Mouse (Mus musculus) liver, embryonic 15.5 days (tissue): Measurements from ENCODE around the gene Lrrc28. TPM values are rescaled to one million over a fixed set of nuclear protein-coding genes. Genes with fewer than 3 reads are reported as not detected.

Experiments used
- ATAC-seq: fragments of 200-750 bp; cut with Nextera tagmentation; 2 replicates; pipeline ENCODE4 v1.8.0; 2017; ENCODE audit warnings: moderate number of reproducible peaks, mild to moderate bottlenecking, moderate library complexity; ENCODE audit not compliant: insufficient read depth
- H3K27ac ChIP-seq: fragments of 300-500 bp; sonication (generic); replicated peaks from 2 replicates; pipeline ENCODE4 v1.5.1; 2015; ENCODE audit warnings: mild to moderate bottlenecking, inconsistent platforms
- H3K27me3 ChIP-seq: fragments of 300-500 bp; sonication (generic); 2 replicates; pipeline ENCODE4 v1.6.1; 2015; ENCODE audit warnings: mild to moderate bottlenecking, inconsistent platforms
- H3K36me3 ChIP-seq: fragments of 300-500 bp; sonication (generic); replicated peaks from 2 replicates; pipeline ENCODE4 v1.6.1; 2015; ENCODE audit warnings: moderate library complexity, mild to moderate bottlenecking, inconsistent platforms
- H3K4me1 ChIP-seq: fragments of 300-500 bp; sonication (generic); replicated peaks from 2 replicates; pipeline ENCODE4 v1.6.1; 2015; ENCODE audit warnings: inconsistent platforms
- H3K4me2 ChIP-seq: fragments of 300-500 bp; sonication (generic); 2 replicates; pipeline ENCODE4 v1.6.1; 2015; ENCODE audit warnings: moderate library complexity, mild to moderate bottlenecking, inconsistent platforms
- H3K4me3 ChIP-seq: fragments of 300-500 bp; sonication (generic); replicated peaks from 2 replicates; pipeline ENCODE4 v1.5.1; 2015; ENCODE audit warnings: mild to moderate bottlenecking, inconsistent platforms
- H3K9ac ChIP-seq: fragments of 300-500 bp; sonication (generic); 2 replicates; pipeline ENCODE4 v1.6.1; 2015; ENCODE audit warnings: moderate library complexity, mild to moderate bottlenecking, inconsistent platforms
- H3K9me3 ChIP-seq: fragments of 300-500 bp; sonication (generic); replicated peaks from 2 replicates; pipeline ENCODE4 v1.6.1; 2016; ENCODE audit warnings: inconsistent platforms
- WGBS: fragments of 180-500 bp; shearing (Covaris S2); methylation state at CpG from one replicate; pipeline ENCODE4 v1.1.7; 2015; ENCODE audit warnings: mixed read lengths; ENCODE audit not compliant: insufficient replicate concordance; 5-methylcytosine and 5-hydroxymethylcytosine counted together
- polyA plus RNA-seq: library from polyadenylated mRNA; unstranded; fragments of >200 nt; fragmentation: Nextera tagmentation; extraction: Ambion mirVana; gene quantifications from 2 replicates; pipeline ENCODE4 v1.2.1, GENCODE M21; 2015

The Lrrc28 gene
- polyA plus RNA-seq, 1 experiment from 2014 or later, result 7.9 TPM

- Histone ChIP-seq H3K36me3 (no peaks in the 10 kb centered on the region), H3K9ac (no peak overlapping the region), H3K27me3 (no peaks in the 10 kb centered on the region), H3K27ac (no peak overlapping the region), H3K9me3 (no peaks in the 10 kb centered on the region), H3K4me1 (no peaks in the 10 kb centered on the region), H3K4me2 (no peak overlapping the region), H3K4me3 (no peak overlapping the region)
- 62% methylated on average over 2 of the region's 2 CpGs for WGBS
- ATAC-seq, result no peak
Observed at GRCm38 (mm10) chr7:67554863-67555262, 90.2 kb downstream of the Lrrc28 start.

- ATAC-seq, result no peak
- WGBS, result 62% methylated on average over 2 of the region's 2 CpGs
- no peak overlapping the region for H3K27ac ChIP-seq
- H3K9me3 ChIP-seq, result no peaks in the 10 kb centered on the region
- no peaks in the 10 kb centered on the region for H3K4me1 ChIP-seq
- H3K36me3 ChIP-seq, result no peaks in the 10 kb centered on the region
- H3K27me3 ChIP-seq, result no peaks in the 10 kb centered on the region
- no peak overlapping the region for H3K4me3 ChIP-seq
- no peak overlapping the region for H3K9ac ChIP-seq
- H3K4me2 ChIP-seq, result no peak overlapping the region
Observed at GRCm38 (mm10) chr7:67551242-67551641, 93.8 kb downstream of the Lrrc28 start.

- H3K4me3 ChIP-seq, result no peak overlapping the region
- no peak for ATAC-seq
- 32% methylated on average over 6 of the region's 6 CpGs for WGBS
- H3K4me1 ChIP-seq, result no peaks in the 10 kb centered on the region
- no peak overlapping the region for H3K4me2 ChIP-seq
- H3K9me3 ChIP-seq, result no peaks in the 10 kb centered on the region
- no peak overlapping the region for H3K9ac ChIP-seq
- no peak overlapping the region for H3K27ac ChIP-seq
- H3K36me3 ChIP-seq, result no peaks in the 10 kb centered on the region
- no peaks in the 10 kb centered on the region for H3K27me3 ChIP-seq
Observed at GRCm38 (mm10) chr7:67549073-67549561, 96.0 kb downstream of the Lrrc28 start.

- no peak overlapping the region for H3K9ac ChIP-seq
- no peak for ATAC-seq
- H3K27me3 ChIP-seq, result no peaks in the 10 kb centered on the region
- no peaks in the 10 kb centered on the region for H3K36me3 ChIP-seq
- WGBS, result 65% methylated on average over 6 of the region's 6 CpGs
- H3K4me1 ChIP-seq, result no peaks in the 10 kb centered on the region
- no peaks in the 10 kb centered on the region for H3K9me3 ChIP-seq
- no peak overlapping the region for H3K4me2 ChIP-seq
- no peak overlapping the region for H3K27ac ChIP-seq
- H3K4me3 ChIP-seq, result no peak overlapping the region
Observed at GRCm38 (mm10) chr7:67548599-67549041, 96.4 kb downstream of the Lrrc28 start.

- Histone ChIP-seq H3K27me3 (no peaks in the 10 kb centered on the region), H3K4me2 (no peak overlapping the region), H3K9ac (no peak overlapping the region), H3K4me1 (no peaks in the 10 kb centered on the region), H3K9me3 (no peaks in the 10 kb centered on the region), H3K4me3 (no peak overlapping the region), H3K36me3 (no peaks in the 10 kb centered on the region), H3K27ac (no peak overlapping the region)
- WGBS, result 35% methylated on average over 5 of the region's 5 CpGs
- ATAC-seq, result no peak
Observed at GRCm38 (mm10) chr7:67546282-67546681, 98.8 kb downstream of the Lrrc28 start.

DNA sequence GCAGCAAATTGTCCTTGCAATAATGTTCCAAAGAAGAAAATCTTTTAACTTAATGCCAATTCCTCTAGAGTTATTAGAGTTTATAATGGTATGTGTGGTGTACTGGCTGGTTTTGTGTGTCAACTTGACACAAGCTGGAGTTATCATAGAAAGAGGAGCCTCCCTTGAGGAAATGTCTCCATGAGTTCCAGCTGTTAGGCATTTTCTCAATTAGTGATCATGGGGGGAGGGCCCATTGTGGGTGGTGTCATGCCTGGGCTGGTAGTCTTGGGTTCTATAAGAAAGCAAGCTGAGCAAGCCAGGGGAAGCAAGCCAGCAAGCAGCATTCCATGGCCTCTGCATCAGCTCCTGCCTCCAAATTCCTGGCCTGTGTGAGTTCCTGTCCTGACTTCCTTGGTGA is 100.5 kb downstream of the Lrrc28 start:
- Histone ChIP-seq H3K4me3 (no peak overlapping the region), H3K36me3 (no peaks in the 10 kb centered on the region), H3K4me2 (no peak overlapping the region)

DNA sequence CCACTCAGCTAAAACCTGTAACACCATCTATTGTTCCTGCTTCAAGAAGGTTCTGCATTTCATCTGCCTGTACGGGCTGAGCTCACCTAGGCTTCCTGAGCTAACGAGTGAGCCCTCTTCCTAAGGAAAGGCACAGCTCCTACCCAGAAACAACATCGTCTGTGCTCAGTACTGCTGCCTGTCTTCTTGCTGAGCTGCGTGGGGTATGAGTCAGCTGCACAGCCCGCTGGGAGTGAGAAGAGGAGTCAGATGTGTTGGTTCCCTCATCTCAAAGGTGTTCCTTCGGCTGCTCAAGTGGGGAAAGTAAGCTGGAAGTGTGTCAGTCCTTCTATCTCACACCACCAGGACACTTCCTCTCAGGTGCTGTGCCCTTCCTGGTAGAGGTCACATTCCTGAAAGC is 101.4 kb downstream of the Lrrc28 start:
- WGBS, result 59% methylated on average over 6 of the region's 6 CpGs
- no peak for ATAC-seq
- H3K4me2 ChIP-seq, result no peak overlapping the region

More for the DNA sequence above, 100.5 kb downstream of the Lrrc28 start:
- no peak overlapping the region for H3K27ac ChIP-seq
- no peaks in the 10 kb centered on the region for H3K27me3 ChIP-seq
- no peaks in the 10 kb centered on the region for H3K4me1 ChIP-seq
- ATAC-seq, result no peak
- H3K9ac ChIP-seq, result no peak overlapping the region
- no peaks in the 10 kb centered on the region for H3K9me3 ChIP-seq

GRCm38 (mm10) chr7:67536588-67537372 is 108.3 kb downstream of the Lrrc28 start:
- Histone ChIP-seq H3K27me3 (no peaks in the 10 kb centered on the region), H3K27ac (no peak overlapping the region), H3K36me3 (no peaks in the 10 kb centered on the region), H3K4me1 (no peaks in the 10 kb centered on the region), H3K9me3 (no peaks in the 10 kb centered on the region), H3K4me3 (no peak overlapping the region), H3K4me2 (no peak overlapping the region), H3K9ac (no peak overlapping the region)
- ATAC-seq, result no peak
- WGBS, result 80% methylated on average over 11 of the region's 11 CpGs

More for the DNA sequence above, 101.4 kb downstream of the Lrrc28 start:
- Histone ChIP-seq H3K4me1 (no peaks in the 10 kb centered on the region), H3K9ac (no peak overlapping the region), H3K36me3 (no peaks in the 10 kb centered on the region), H3K4me3 (no peak overlapping the region), H3K27me3 (no peaks in the 10 kb centered on the region), H3K27ac (no peak overlapping the region), H3K9me3 (no peaks in the 10 kb centered on the region)

DNA sequence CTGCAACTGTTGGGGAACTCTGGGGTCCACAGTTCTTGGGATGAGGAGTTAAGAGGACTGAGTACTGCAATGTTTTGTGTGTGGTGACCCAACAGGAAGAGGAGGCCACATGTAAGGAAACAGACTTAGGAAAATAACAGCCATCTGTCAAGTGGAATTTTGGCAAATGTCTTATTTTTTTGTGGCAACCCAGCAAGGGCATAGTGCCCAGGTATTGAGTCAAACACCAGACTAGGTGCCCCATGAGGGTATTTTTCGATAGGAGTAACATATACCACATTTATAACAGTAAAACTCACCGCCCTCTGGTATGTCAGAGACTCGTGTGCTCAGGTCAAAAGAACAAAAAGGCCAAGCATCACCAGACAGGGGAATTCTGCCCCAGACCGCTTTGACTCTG is 109.1 kb downstream of the Lrrc28 start:
- Histone ChIP-seq H3K36me3 (no peaks in the 10 kb centered on the region), H3K4me2 (no peak overlapping the region), H3K27me3 (no peaks in the 10 kb centered on the region), H3K9me3 (no peaks in the 10 kb centered on the region), H3K4me3 (no peak overlapping the region), H3K4me1 (no peaks in the 10 kb centered on the region), H3K27ac (no peak overlapping the region), H3K9ac (no peak overlapping the region)
- 60% methylated on average over 4 of the region's 4 CpGs for WGBS
- ATAC-seq, result no peak

GRCm38 (mm10) chr7:67530981-67531380 is 114.1 kb downstream of the Lrrc28 start:
- 52% methylated on average over 2 of the region's 2 CpGs for WGBS
- Histone ChIP-seq H3K4me1 (peaks cover 10% of the 10 kb centered on the region), H3K4me3 (no peak overlapping the region), H3K36me3 (no peaks in the 10 kb centered on the region), H3K9me3 (no peaks in the 10 kb centered on the region), H3K4me2 (no peak overlapping the region), H3K27ac (no peak overlapping the region), H3K9ac (no peak overlapping the region), H3K27me3 (no peaks in the 10 kb centered on the region)
- ATAC-seq, result no peak

DNA sequence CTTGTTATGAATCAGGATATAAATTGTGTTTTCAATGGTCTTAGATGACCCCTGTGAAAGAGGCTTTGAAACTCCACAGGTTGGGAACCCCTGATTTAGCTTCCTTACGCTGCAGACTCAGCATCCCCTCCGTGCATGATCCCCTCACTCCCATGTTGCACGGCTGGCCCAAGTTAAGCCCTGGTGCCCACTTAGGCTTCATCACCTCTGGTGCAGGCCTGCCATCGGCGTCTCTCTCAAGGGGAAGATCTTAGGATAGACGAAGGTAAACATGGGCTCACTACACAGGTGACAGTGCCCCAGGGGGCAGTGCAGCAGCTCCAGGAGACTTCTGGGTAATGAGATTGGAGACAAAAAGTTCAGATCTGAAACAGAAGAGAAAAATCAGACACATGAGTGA is 115.7 kb downstream of the Lrrc28 start:
- ATAC-seq, result no peak
- H3K27ac ChIP-seq, result no peak overlapping the region
- WGBS, result 69% methylated on average over 6 of the region's 6 CpGs
- H3K4me3 ChIP-seq, result no peak overlapping the region
- H3K27me3 ChIP-seq, result no peaks in the 10 kb centered on the region
- H3K9ac ChIP-seq, result no peak overlapping the region
- H3K4me2 ChIP-seq, result no peak overlapping the region
- H3K4me1 ChIP-seq, result peaks cover 10% of the 10 kb centered on the region
- no peaks in the 10 kb centered on the region for H3K9me3 ChIP-seq
- H3K36me3 ChIP-seq, result no peaks in the 10 kb centered on the region

DNA sequence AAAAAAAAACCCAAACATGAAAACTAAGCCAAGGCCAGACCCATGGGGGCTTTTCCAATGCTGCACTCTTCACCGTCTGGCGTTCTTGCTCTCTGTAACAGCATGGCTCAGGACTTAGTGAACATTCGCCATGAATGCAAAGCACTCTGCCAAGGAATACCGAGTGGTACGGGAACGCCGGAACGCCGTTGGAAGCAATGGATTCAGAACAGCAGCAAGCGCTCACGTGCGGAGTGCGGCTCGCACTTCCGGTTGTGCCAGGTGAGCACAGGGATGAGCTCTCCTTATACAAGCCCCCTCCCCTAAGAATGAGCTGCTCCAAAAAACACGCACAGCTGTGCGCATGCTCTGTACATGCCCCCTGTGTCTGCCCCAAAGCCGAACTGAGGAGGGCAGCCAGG is 116.2 kb downstream of the Lrrc28 start:
- WGBS, result 82% methylated on average over 18 of the region's 18 CpGs
- H3K36me3 ChIP-seq, result no peaks in the 10 kb centered on the region
- H3K27me3 ChIP-seq, result no peaks in the 10 kb centered on the region

More for the DNA sequence above, 116.2 kb downstream of the Lrrc28 start:
- Histone ChIP-seq H3K4me2 (no peak overlapping the region), H3K9ac (no peak overlapping the region), H3K27ac (no peak overlapping the region), H3K4me3 (no peak overlapping the region), H3K4me1 (peaks cover 10% of the 10 kb centered on the region), H3K9me3 (no peaks in the 10 kb centered on the region)
- no peak for ATAC-seq
